Mouse (Mus musculus) lung, embryonic 14.5 days (tissue): ENCODE data around the gene Fam173b. TPM values are rescaled to one million over a fixed set of nuclear protein-coding genes. Genes with fewer than 3 reads are reported as not detected.

Experiments used
- ATAC-seq: fragments of 200-750 bp; cut with Nextera tagmentation; 2 replicates; pipeline ENCODE4 v1.8.0; 2017; ENCODE audit warnings: mild to moderate bottlenecking, moderate TSS enrichment, moderate library complexity; ENCODE audit not compliant: insufficient read depth
- DNase-seq: peaks from one replicate; pipeline ENCODE4 v3.0.0-alpha.2; 2015
- H3K27ac ChIP-seq: fragments of 300-500 bp; sonication (generic); 2 replicates; pipeline ENCODE4 v1.5.1; 2014; ENCODE audit warnings: low read depth, mild to moderate bottlenecking, moderate library complexity
- H3K27me3 ChIP-seq: fragments of 300-500 bp; sonication (generic); 2 replicates; pipeline ENCODE4 v1.6.1; 2014; ENCODE audit warnings: low read length, control low read depth; ENCODE audit not compliant: insufficient read depth
- H3K36me3 ChIP-seq: fragments of 300-500 bp; sonication (generic); 2 replicates; pipeline ENCODE4 v1.6.1; 2014; ENCODE audit warnings: control low read depth; ENCODE audit not compliant: insufficient read depth
- H3K4me1 ChIP-seq: fragments of 300-500 bp; sonication (generic); 2 replicates; pipeline ENCODE4 v1.6.1; 2014; ENCODE audit warnings: antibody characterized with exemption, control low read depth; ENCODE audit not compliant: insufficient read depth
- H3K4me2 ChIP-seq: fragments of 300-500 bp; sonication (generic); 2 replicates; pipeline ENCODE4 v1.6.1; 2014; ENCODE audit warnings: mild to moderate bottlenecking
- H3K4me3 ChIP-seq: fragments of 300-500 bp; sonication (generic); 2 replicates; pipeline ENCODE4 v1.5.1; 2014; ENCODE audit warnings: low read depth, low read length
- H3K9ac ChIP-seq: fragments of 300-500 bp; sonication (generic); 2 replicates; pipeline ENCODE4 v1.6.1; 2014
- H3K9me3 ChIP-seq: fragments of 300-500 bp; sonication (generic); 2 replicates; pipeline ENCODE4 v1.6.1; 2016; ENCODE audit warnings: low read depth, low read length, control low read depth
- CTCF ChIP-seq: IDR thresholded peaks from 2 replicates; pipeline ENCODE4 v1.5.1; 2016; ENCODE audit warnings: antibody characterized with exemption, low read depth
- WGBS: fragments of 180-500 bp; shearing (Covaris S2); extraction: QIAGEN DNeasy Blood & Tissue Kit; methylation state at CpG from one replicate; pipeline ENCODE4 v1.1.7; 2014; 5-methylcytosine and 5-hydroxymethylcytosine counted together
- polyA plus RNA-seq: library from polyadenylated mRNA; unstranded; fragments of >200 nt; fragmentation: Nextera tagmentation; extraction: Ambion mirVana; gene quantifications from 2 replicates; pipeline ENCODE4 v1.2.1, GENCODE M21; 2014

Fam173b gene
- polyA plus RNA-seq, 1 experiment from 2014 or later: 15.0 TPM

DNA sequence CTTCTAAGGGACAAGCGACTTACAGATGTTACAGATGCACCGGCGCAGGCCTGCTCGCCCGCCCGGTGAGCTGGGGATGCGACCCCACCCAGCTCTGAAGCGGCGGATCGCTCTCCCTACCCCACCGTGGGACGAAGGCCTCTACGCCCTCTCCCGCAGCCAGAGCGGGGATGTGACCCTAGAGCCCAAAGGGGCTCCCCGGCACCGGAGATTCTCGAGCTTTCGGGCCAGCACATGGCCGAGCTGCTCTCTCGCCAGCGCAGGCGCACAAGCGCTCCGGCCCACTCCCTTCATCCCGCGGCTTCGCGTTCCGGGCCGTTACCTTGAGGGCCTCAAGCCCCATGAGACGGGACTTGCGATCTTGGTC lies 390 bp upstream of the Fam173b start:
- Histone ChIP-seq H3K9ac (peak overlapping the region; percentile 97), H3K27me3 (no peaks in the 10 kb centered on the region), H3K27ac (peak overlapping the region; percentile 84), H3K9me3 (no peaks in the 10 kb centered on the region), H3K4me3 (peak overlapping the region; percentile 97), H3K4me2 (peak overlapping the region; percentile 96), H3K36me3 (peaks cover 17% of the 10 kb centered on the region), H3K4me1 (0 out of 2 replicates have a peak, but pooled peaks cover 8% of the 10 kb centered on the region)
- TF ChIP-seq CTCF: no peak
- no peak for DNase-seq
- 0% methylated on average over 33 of the region's 33 CpGs for WGBS
- ATAC-seq: peak; percentile 69

GRCm38 (mm10) chr15:31602426-31602825 lies 774 bp downstream of the Fam173b start:
- peak overlapping the region; percentile 97 for H3K9ac ChIP-seq
- H3K27me3 ChIP-seq: no peaks in the 10 kb centered on the region
- H3K9me3 ChIP-seq: no peaks in the 10 kb centered on the region
- DNase-seq: peak; percentile 84
- H3K27ac ChIP-seq: peak overlapping the region; percentile 93
- H3K36me3 ChIP-seq: peaks cover 5% of the 10 kb centered on the region
- 0 out of 2 replicates have a peak, but pooled peaks cover 8% of the 10 kb centered on the region for H3K4me1 ChIP-seq
- peak overlapping the region; percentile 76 for H3K4me2 ChIP-seq
- H3K4me3 ChIP-seq: peak overlapping the region; percentile 97
- peak; percentile 67 for ATAC-seq
- TF ChIP-seq CTCF: peak; percentile 63
- WGBS: 2% methylated on average over 15 of the region's 15 CpGs

DNA sequence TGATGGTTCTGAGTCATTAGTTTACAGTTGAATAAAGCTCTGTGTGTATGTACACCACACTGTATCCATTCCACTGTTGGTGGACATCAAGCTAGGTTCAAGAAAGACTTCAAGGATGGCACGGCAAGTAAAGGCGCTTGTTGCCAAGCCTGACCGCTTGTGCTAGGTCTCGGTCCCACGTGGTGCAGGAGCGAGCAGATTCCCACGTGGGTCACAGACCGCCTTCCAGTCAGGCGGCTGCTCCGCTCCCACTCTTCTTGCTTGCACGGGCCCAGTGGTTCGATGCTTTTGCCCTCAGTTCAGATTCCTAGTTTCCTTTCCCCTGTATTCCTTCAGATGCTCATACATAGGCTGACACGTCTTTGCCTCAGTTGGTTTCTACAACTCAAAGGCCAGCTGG lies 1.5 kb downstream of the Fam173b start:
- no peak for TF ChIP-seq CTCF
- Histone ChIP-seq H3K4me2 (peak overlapping the region; percentile 76), H3K4me3 (peak overlapping the region; percentile 97; the same call in 1 of the 2 replicates), H3K27me3 (no peaks in the 10 kb centered on the region), H3K9ac (peak overlapping the region; percentile 97), H3K36me3 (no peaks in the 10 kb centered on the region), H3K9me3 (no peaks in the 10 kb centered on the region), H3K4me1 (0 out of 2 replicates have a peak, but pooled peaks cover 8% of the 10 kb centered on the region), H3K27ac (no peak overlapping the region)
- 81% methylated on average over 13 of the region's 13 CpGs for WGBS
- no peak for DNase-seq
- no peak for ATAC-seq

- ATAC-seq (no peak), DNase-seq (no peak)
- WGBS: 63% methylated on average over 6 of the region's 6 CpGs
- no peak overlapping the region for H3K4me2 ChIP-seq
- H3K9me3 ChIP-seq: no peaks in the 10 kb centered on the region
- no peak for TF ChIP-seq CTCF
- no peak overlapping the region for H3K4me3 ChIP-seq
- H3K9ac ChIP-seq: no peak overlapping the region
- no peaks in the 10 kb centered on the region for H3K4me1 ChIP-seq
- no peak overlapping the region for H3K27ac ChIP-seq
- H3K27me3 ChIP-seq: no peaks in the 10 kb centered on the region
- peaks cover 3% of the 10 kb centered on the region; the same call in 1 of the 2 replicates for H3K36me3 ChIP-seq
Measured at GRCm38 (mm10) chr15:31606821-31607220, 5.2 kb downstream of the Fam173b start.

GRCm38 (mm10) chr15:31611027-31611426 lies 9.4 kb downstream of the Fam173b start:
- Histone ChIP-seq H3K27ac (no peak overlapping the region), H3K4me2 (no peak overlapping the region), H3K4me3 (no peak overlapping the region), H3K9me3 (no peaks in the 10 kb centered on the region), H3K9ac (no peak overlapping the region), H3K27me3 (no peaks in the 10 kb centered on the region), H3K4me1 (no peaks in the 10 kb centered on the region), H3K36me3 (peaks cover 3% of the 10 kb centered on the region; the same call in 1 of the 2 replicates)
- ATAC-seq (peak; percentile 71), DNase-seq (peak; percentile 73)
- WGBS: 55% methylated on average over 3 of the region's 3 CpGs
- peak; percentile 71 for TF ChIP-seq CTCF

- 90% methylated on average over 4 of the region's 4 CpGs for WGBS
- no peak for DNase-seq
- Histone ChIP-seq H3K4me2 (no peak overlapping the region), H3K4me1 (no peaks in the 10 kb centered on the region), H3K9ac (no peak overlapping the region), H3K36me3 (peaks cover 7% of the 10 kb centered on the region), H3K4me3 (no peak overlapping the region), H3K27ac (no peak overlapping the region), H3K9me3 (no peaks in the 10 kb centered on the region), H3K27me3 (no peaks in the 10 kb centered on the region)
- ATAC-seq: no peak
- no peak for TF ChIP-seq CTCF
Measured at GRCm38 (mm10) chr15:31611976-31612375, 10.3 kb downstream of the Fam173b start.

GRCm38 (mm10) chr15:31613826-31614453 lies 12.3 kb downstream of the Fam173b start:
- Histone ChIP-seq H3K27me3 (no peaks in the 10 kb centered on the region), H3K4me1 (no peaks in the 10 kb centered on the region), H3K4me3 (no peak overlapping the region), H3K27ac (no peak overlapping the region), H3K9ac (no peak overlapping the region), H3K4me2 (no peak overlapping the region), H3K9me3 (no peaks in the 10 kb centered on the region), H3K36me3 (peaks cover 22% of the 10 kb centered on the region)
- ATAC-seq (no peak), DNase-seq (no peak)
- TF ChIP-seq CTCF: no peak
- WGBS: 85% methylated on average over 6 of the region's 6 CpGs
